Mouse (Mus musculus) limb, embryonic 14.5 days (tissue): Measurements from ENCODE around the gene Prkcb. TPM values are rescaled to one million over a fixed set of nuclear protein-coding genes. Genes with fewer than 3 reads are reported as not detected.
A peak's percentile ranks its signal among the peaks of the same experiment; 100 is the strongest.

ENCODE experiments used
- ATAC-seq: fragments of 200-750 bp; cut with Nextera tagmentation; 2 replicates; pipeline ENCODE4 v1.8.0; 2017; ENCODE audit warnings: low read depth, moderate number of reproducible peaks, moderate TSS enrichment; ENCODE audit not compliant: low FRiP score
- DNase-seq: peaks from one replicate; pipeline ENCODE4 v3.0.0-alpha.2; 2015; ENCODE audit warnings: low spot score
- H3K27ac ChIP-seq: fragments of 300-500 bp; sonication (generic); replicated peaks from 2 replicates; pipeline ENCODE4 v1.5.1; 2014; ENCODE audit warnings: low read depth, mild to moderate bottlenecking, low read length, moderate library complexity, mixed read lengths
- H3K27me3 ChIP-seq: fragments of 300-500 bp; sonication (generic); 2 replicates; pipeline ENCODE4 v1.6.1; 2014; ENCODE audit warnings: low read length, mixed read lengths; ENCODE audit not compliant: control insufficient read depth, insufficient read depth
- H3K36me3 ChIP-seq: fragments of 300-500 bp; sonication (generic); 2 replicates; pipeline ENCODE4 v1.6.1; 2014; ENCODE audit warnings: mild to moderate bottlenecking, low read length, moderate library complexity, mixed read lengths; ENCODE audit not compliant: control insufficient read depth, insufficient read depth
- H3K4me1 ChIP-seq: fragments of 300-500 bp; sonication (generic); 2 replicates; pipeline ENCODE4 v1.6.1; 2014; ENCODE audit warnings: antibody characterized with exemption, low read length, mixed read lengths; ENCODE audit not compliant: control insufficient read depth, insufficient read depth
- H3K4me2 ChIP-seq: fragments of 300-500 bp; sonication (generic); replicated peaks from 2 replicates; pipeline ENCODE4 v1.6.1; 2014; ENCODE audit warnings: low read depth, mild to moderate bottlenecking, low read length, moderate library complexity; ENCODE audit not compliant: severe bottlenecking
- H3K4me3 ChIP-seq: fragments of 300-500 bp; sonication (generic); replicated peaks from 2 replicates; pipeline ENCODE4 v1.5.1; 2014; ENCODE audit warnings: low read length
- H3K9ac ChIP-seq: fragments of 300-500 bp; sonication (generic); 2 replicates; pipeline ENCODE4 v1.6.1; 2014; ENCODE audit warnings: mild to moderate bottlenecking, low read depth, low read length, moderate library complexity; ENCODE audit not compliant: severe bottlenecking
- H3K9me3 ChIP-seq: fragments of 300-500 bp; sonication (generic); 2 replicates; pipeline ENCODE4 v1.6.1; 2016; ENCODE audit warnings: low read length; ENCODE audit not compliant: control insufficient read depth
- POLR2A ChIP-seq: fragments of 200-500 bp; IDR thresholded peaks from 2 replicates; pipeline ENCODE4 v1.8.0; 2012; ENCODE audit warnings: inconsistent platforms, mild to moderate bottlenecking, moderate library complexity, borderline replicate concordance; ENCODE audit not compliant: insufficient read depth, insufficient read length; ENCODE audit errors: extremely low read depth
- WGBS: fragments of 180-500 bp; shearing (Covaris S2); extraction: QIAGEN DNeasy Blood & Tissue Kit; methylation state at CpG from one replicate; pipeline ENCODE4 v1.1.7; 2014; 5-methylcytosine and 5-hydroxymethylcytosine counted together
- polyA plus RNA-seq, 2 experiments: library from polyadenylated mRNA; depleted of rRNA in 1 of 2; stranded (reverse) in 1 of 2; unstranded in 1 of 2; fragments of >200 nt; fragmentation: Nextera tagmentation in 1 of 2; extraction: Ambion mirVana in 1 of 2; gene quantifications; 2 replicates each; pipeline versions ENCODE4 v1.2.1 to v1.2.3; 2012 to 2014

Prkcb gene
- polyA plus RNA-seq, 2 experiments, result 6.2 to 10.3 TPM

GRCm38 (mm10) chr7:122459203-122459965, 170.8 kb downstream of the Prkcb start:
- peak; percentile 68; the same call in 1 of the 2 replicates for ATAC-seq
- Histone ChIP-seq H3K36me3 (no peaks in the 10 kb centered on the region), H3K9me3 (no peaks in the 10 kb centered on the region), H3K4me1 (no peaks in the 10 kb centered on the region), H3K4me2 (no peak overlapping the region), H3K9ac (no peak overlapping the region), H3K27me3 (no peaks in the 10 kb centered on the region), H3K4me3 (no peak overlapping the region), H3K27ac (no peak overlapping the region)
- DNase-seq, result peak; percentile 86
- WGBS, result 66% methylated on average over 9 of the region's 9 CpGs
- TF ChIP-seq POLR2A, result no peak

DNA sequence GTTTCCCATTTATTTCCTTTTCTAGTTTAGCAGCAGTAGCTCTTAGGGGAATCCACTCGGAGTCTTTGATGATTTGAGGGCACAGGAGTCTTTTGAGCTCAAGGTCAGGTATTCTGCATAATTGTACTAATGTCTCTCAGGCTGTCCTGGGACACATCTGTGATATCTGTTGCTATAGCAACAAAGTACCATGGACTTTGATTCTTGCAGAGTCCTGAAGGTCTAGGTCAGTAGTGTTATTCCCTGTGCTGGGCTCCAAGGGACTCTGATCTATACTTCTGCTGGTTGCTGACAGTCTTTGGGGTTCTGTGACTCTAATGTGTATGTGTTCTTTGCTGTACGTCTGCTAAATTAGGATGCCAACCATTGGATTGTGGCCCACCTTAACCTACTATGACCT, 171.5 kb downstream of the Prkcb start:
- DNase-seq, result no peak
- H3K4me1 ChIP-seq, result no peaks in the 10 kb centered on the region
- no peak for TF ChIP-seq POLR2A
- no peak overlapping the region for H3K27ac ChIP-seq
- H3K36me3 ChIP-seq, result no peaks in the 10 kb centered on the region
- H3K4me3 ChIP-seq, result no peak overlapping the region
- H3K4me2 ChIP-seq, result no peak overlapping the region
- no peak for ATAC-seq
- no peak overlapping the region for H3K9ac ChIP-seq
- WGBS, result 54% methylated on average over 2 of the region's 2 CpGs
- H3K27me3 ChIP-seq, result no peaks in the 10 kb centered on the region
- no peaks in the 10 kb centered on the region for H3K9me3 ChIP-seq

- 47% methylated on average over 8 of the region's 8 CpGs for WGBS
- DNase-seq (peak; percentile 46), ATAC-seq (no peak)
- H3K9ac ChIP-seq, result no peak overlapping the region
- no peak overlapping the region for H3K4me3 ChIP-seq
- H3K36me3 ChIP-seq, result no peaks in the 10 kb centered on the region
- H3K4me1 ChIP-seq, result no peaks in the 10 kb centered on the region
- no peak overlapping the region for H3K27ac ChIP-seq
- no peaks in the 10 kb centered on the region for H3K27me3 ChIP-seq
- TF ChIP-seq POLR2A, result no peak
- H3K4me2 ChIP-seq, result no peak overlapping the region
- H3K9me3 ChIP-seq, result no peaks in the 10 kb centered on the region
Observed at GRCm38 (mm10) chr7:122465823-122466549, 177.4 kb downstream of the Prkcb start.

DNA sequence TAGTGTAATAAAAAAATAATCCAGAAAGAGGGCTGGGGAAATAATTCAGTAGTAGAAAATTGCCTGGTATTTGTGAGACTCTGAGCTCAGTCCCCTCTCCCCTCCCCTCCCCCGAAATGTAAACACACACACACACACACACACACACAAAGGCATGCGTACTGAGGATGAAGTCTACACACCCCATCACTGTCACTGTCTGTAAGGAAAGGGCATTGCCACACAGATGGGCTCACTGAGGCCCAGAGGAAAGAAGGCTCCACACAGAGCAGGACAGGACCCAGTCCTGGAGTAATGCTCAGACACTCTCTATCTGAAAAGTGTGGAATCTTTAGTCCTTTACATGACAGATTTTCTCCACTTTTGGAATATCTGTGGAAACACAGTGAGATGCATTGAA, 178.2 kb downstream of the Prkcb start:
- no peak for TF ChIP-seq POLR2A
- H3K9ac ChIP-seq, result no peak overlapping the region
- no peaks in the 10 kb centered on the region for H3K36me3 ChIP-seq
- WGBS, result 63% methylated on average over 2 of the region's 2 CpGs
- H3K4me3 ChIP-seq, result no peak overlapping the region
- H3K4me2 ChIP-seq, result no peak overlapping the region
- H3K27ac ChIP-seq, result no peak overlapping the region
- ATAC-seq (no peak), DNase-seq (no peak)
- H3K27me3 ChIP-seq, result no peaks in the 10 kb centered on the region
- H3K4me1 ChIP-seq, result no peaks in the 10 kb centered on the region
- no peaks in the 10 kb centered on the region for H3K9me3 ChIP-seq

DNA sequence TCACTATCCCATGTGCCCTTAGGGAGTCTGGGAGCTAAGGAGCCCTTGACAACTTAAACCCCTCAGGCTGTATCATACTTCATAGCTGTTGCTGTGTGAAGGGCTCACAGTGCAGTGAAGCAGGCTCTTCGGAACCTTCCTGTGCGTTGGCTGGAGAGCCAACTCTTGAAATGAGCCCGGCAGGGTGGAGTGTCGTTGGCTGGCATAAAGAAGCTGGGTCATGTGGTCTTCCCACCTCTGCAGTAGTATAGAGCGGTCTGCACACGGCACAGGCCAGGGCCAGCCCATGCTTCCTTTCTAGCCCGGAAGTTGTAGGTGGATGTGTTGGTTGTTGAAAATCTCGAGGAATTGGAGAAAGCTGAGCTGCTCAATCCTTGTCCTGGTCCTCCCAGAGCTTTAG, 179.3 kb downstream of the Prkcb start:
- no peaks in the 10 kb centered on the region for H3K9me3 ChIP-seq
- no peaks in the 10 kb centered on the region for H3K36me3 ChIP-seq
- no peak overlapping the region for H3K4me2 ChIP-seq
- H3K4me3 ChIP-seq, result no peak overlapping the region
- no peak overlapping the region for H3K9ac ChIP-seq
- ATAC-seq, result no peak
- TF ChIP-seq POLR2A, result no peak
- H3K27ac ChIP-seq, result no peak overlapping the region
- DNase-seq, result no peak
- no peaks in the 10 kb centered on the region for H3K27me3 ChIP-seq
- 82% methylated on average over 8 of the region's 8 CpGs for WGBS
- H3K4me1 ChIP-seq, result no peaks in the 10 kb centered on the region
